Mouse (Mus musculus): Measurements from ENCODE around the gene Nxnl1. TPM values are rescaled to one million over a fixed set of nuclear protein-coding genes. Genes with fewer than 3 reads are reported as not detected.

Gene Nxnl1
- polyA plus RNA-seq, 1 experiment, result 0.02 TPM

DNA sequence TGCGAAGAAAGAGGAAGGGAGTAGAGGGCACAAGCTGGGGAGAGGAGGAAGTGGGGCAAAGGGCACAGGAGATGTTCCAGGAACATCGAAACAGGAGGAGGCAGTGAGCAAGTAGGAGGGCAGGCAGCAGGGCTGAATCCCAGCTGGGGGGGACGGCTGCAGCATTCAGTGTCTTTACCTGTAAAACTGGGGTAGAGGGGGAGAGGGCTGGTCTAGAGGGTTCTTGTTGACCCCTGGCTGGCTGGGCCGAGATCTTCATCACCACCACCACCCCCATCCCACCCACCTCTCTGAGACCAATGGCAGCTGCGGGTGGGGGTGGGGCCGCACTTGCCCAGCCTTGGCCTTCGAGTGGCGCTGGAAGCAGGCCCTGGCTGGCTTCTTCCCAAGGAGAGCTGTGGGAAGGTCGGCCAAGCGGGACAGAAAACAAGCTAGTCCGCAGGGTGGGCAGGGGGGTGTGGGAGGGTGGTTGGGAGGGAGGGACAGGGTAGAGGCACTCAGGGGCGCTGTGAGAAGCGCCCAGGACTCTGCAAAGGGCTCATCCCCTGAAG lies 2.1 kb upstream of the Nxnl1 start, which contains the start of gene Slc27a1:
TSS of gene Slc27a1 (plus strand) at position 496 of the 551 bp plus-strand sequence.
- H3ac ChIP-seq (ENCODE audit: control insufficient read depth, insufficient read length, low read depth), result no peak within 1 kb of the TSS
- H3K36me3 ChIP-seq (ENCODE audit: control insufficient read depth, insufficient read depth), result no peaks in the 10 kb centered on the region
- no peaks in the 10 kb centered on the region for H3K79me3 ChIP-seq (ENCODE audit: low read depth)
- H3K79me2 ChIP-seq (ENCODE audit: control insufficient read depth, insufficient read depth), result no peaks in the 10 kb centered on the region
- TF ChIP-seq MAX (IDR thresholded peaks at IDR 0.05) (no peak), MYOG (IDR thresholded peaks at IDR 0.05; ENCODE audit: control insufficient read depth, extremely low read depth, insufficient read length) (no peak), CEBPB (IDR thresholded peaks at IDR 0.05; ENCODE audit: low read depth) (no peak), MYOD1 (IDR thresholded peaks at IDR 0.05; ENCODE audit: control insufficient read depth, insufficient read length, low read depth) (no peak), USF1 (IDR thresholded peaks at IDR 0.05; ENCODE audit: low read depth) (no peak)
- H3K4me3 ChIP-seq (ENCODE audit: insufficient read depth, poor library complexity, severe bottlenecking), result no peak within 1 kb of the TSS
- H3K27me3 ChIP-seq (ENCODE audit: control insufficient read depth, insufficient read depth, insufficient read length), result no peaks in the 10 kb centered on the region

DNA sequence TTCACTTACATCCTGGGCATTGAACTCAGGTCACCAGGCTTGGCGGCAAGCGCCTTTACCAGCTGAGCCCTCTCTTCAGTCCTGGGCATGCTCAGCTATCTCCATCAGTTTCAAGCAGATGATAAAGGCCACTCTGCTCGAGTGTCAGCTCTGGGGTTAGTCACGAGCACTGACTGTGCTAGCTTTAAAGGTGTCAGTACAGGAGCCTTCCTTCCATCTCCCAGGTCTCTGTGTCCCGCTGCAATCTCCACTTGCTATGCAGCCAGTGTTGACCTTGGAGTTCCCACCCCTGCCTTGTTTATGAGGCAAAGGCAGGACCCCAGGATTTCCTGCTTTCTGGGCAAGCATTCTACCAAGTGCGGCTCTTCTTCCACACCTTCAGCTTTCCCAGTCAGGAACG lies 1.2 kb upstream of the Nxnl1 start:
- Histone ChIP-seq H3K27me3 (ENCODE audit: control insufficient read depth, insufficient read depth, insufficient read length) (no peaks in the 10 kb centered on the region), H3K36me3 (ENCODE audit: control insufficient read depth, insufficient read depth) (no peaks in the 10 kb centered on the region), H3ac (ENCODE audit: control insufficient read depth, insufficient read length, low read depth) (no peak overlapping the region), H3K79me3 (ENCODE audit: low read depth) (no peaks in the 10 kb centered on the region), H3K4me3 (ENCODE audit: insufficient read depth, poor library complexity, severe bottlenecking) (no peak overlapping the region), H3K79me2 (ENCODE audit: control insufficient read depth, insufficient read depth) (no peaks in the 10 kb centered on the region)
- TF ChIP-seq CEBPB (IDR thresholded peaks at IDR 0.05; ENCODE audit: low read depth), result no peak

DNA sequence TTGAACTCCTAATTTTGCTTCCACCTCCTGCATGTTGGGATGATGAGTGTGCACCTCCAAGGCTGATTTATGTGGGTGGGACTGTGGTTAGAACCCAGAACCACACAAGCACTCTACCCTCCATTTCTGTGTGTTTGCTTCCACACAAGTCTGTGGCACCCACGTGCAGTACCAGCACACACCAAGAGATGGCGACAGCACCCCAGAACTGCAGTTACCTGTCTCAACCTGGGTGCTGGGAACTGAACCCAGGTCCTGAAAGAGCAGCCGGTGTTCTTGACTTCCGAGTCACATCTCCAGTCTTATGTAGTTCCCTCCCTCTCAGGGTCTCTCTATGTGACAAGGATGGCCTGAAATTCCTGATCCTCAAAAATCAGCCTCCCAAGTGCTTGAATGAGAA lies 2.4 kb downstream of the Nxnl1 start:
- H3ac ChIP-seq (ENCODE audit: control insufficient read depth, insufficient read length, low read depth), result no peak overlapping the region
- no peak for TF ChIP-seq MAX (IDR thresholded peaks at IDR 0.05)
- TF ChIP-seq CTCF (IDR thresholded peaks at IDR 0.05; ENCODE audit: control insufficient read depth, insufficient read depth, insufficient read length), result no peak
- no peak for TF ChIP-seq FOSL1 (IDR thresholded peaks at IDR 0.05; ENCODE audit: insufficient read depth, low read length, poor library complexity, severe bottlenecking)
- no peak for TF ChIP-seq MYOG (IDR thresholded peaks at IDR 0.05; ENCODE audit: control insufficient read depth, extremely low read depth, insufficient read length)
- TF ChIP-seq CEBPB (IDR thresholded peaks at IDR 0.05; ENCODE audit: low read depth), result no peak
- TF ChIP-seq MYOD1 (IDR thresholded peaks at IDR 0.05; ENCODE audit: control insufficient read depth, insufficient read length, low read depth), result no peak
- TF ChIP-seq USF1 (IDR thresholded peaks at IDR 0.05; ENCODE audit: low read depth), result no peak
- H3K79me3 ChIP-seq (ENCODE audit: low read depth), result no peaks in the 10 kb centered on the region
- H3K36me3 ChIP-seq (ENCODE audit: control insufficient read depth, insufficient read depth), result no peaks in the 10 kb centered on the region
- H3K27me3 ChIP-seq (ENCODE audit: control insufficient read depth, insufficient read depth, insufficient read length), result no peaks in the 10 kb centered on the region
- H3K79me2 ChIP-seq (ENCODE audit: control insufficient read depth, insufficient read depth), result no peaks in the 10 kb centered on the region
- H3K4me3 ChIP-seq (ENCODE audit: insufficient read depth, poor library complexity, severe bottlenecking), result no peak overlapping the region

DNA sequence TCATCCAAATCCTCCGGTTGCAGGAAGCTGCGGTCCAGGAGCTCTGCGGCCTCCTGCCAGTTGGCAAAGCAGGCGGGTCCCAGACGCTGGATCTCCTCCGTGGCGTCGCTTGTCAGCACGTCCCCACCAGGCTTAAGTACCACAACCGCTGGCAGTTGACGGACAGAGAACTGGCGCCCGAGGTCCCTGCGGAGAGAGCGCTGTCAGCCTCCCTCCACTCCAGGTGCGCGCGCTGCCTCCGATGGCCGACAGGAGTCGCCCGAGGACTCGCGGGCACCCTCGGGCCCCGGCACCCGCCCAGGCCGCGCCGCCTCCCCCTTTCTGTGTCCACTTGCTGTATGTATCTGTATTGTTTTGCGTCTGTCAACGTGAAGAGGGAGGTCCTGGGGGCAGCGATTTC lies 3.6 kb downstream of the Nxnl1 start:
- no peaks in the 10 kb centered on the region for H3K79me3 ChIP-seq (ENCODE audit: low read depth)
- no peaks in the 10 kb centered on the region for H3K79me2 ChIP-seq (ENCODE audit: control insufficient read depth, insufficient read depth)
- TF ChIP-seq MYOG (IDR thresholded peaks at IDR 0.05; ENCODE audit: control insufficient read depth, extremely low read depth, insufficient read length) (no peak), CEBPB (IDR thresholded peaks at IDR 0.05; ENCODE audit: low read depth) (no peak), MAX (IDR thresholded peaks at IDR 0.05) (no peak), USF1 (IDR thresholded peaks at IDR 0.05; ENCODE audit: low read depth) (no peak), MYOD1 (IDR thresholded peaks at IDR 0.05; ENCODE audit: control insufficient read depth, insufficient read length, low read depth) (no peak), CTCF (IDR thresholded peaks at IDR 0.05; ENCODE audit: control insufficient read depth, insufficient read depth, insufficient read length) (peak; percentile 98)
- H3K4me3 ChIP-seq (ENCODE audit: insufficient read depth, poor library complexity, severe bottlenecking), result no peak overlapping the region
- peaks cover 10% of the 10 kb centered on the region for H3K27me3 ChIP-seq (ENCODE audit: control insufficient read depth, insufficient read depth, insufficient read length)
- no peak overlapping the region for H3ac ChIP-seq (ENCODE audit: control insufficient read depth, insufficient read length, low read depth)
- no peaks in the 10 kb centered on the region for H3K36me3 ChIP-seq (ENCODE audit: control insufficient read depth, insufficient read depth)

DNA sequence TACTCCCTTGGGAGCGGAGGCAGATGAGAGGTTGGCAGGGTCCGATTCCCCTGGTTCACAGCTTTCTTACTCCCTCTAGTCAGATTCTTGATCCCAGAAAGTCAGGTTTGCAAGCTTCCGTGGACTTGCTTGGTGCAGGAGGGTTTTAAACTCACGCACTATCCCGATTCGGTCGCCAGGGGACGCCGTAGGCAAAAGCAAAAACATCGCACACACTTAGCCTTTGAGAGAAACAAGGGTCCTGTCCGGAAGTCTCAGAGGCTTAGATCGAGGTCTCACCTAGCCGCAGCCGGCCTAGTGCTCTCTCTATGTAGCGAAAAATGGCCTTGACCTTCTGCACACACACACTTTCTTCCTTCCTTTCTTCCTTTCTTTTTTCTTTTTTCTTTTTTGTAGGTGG lies 5.0 kb downstream of the Nxnl1 start:
- Histone ChIP-seq H3ac (ENCODE audit: control insufficient read depth, insufficient read length, low read depth) (no peak overlapping the region), H3K79me3 (ENCODE audit: low read depth) (no peaks in the 10 kb centered on the region), H3K79me2 (ENCODE audit: control insufficient read depth, insufficient read depth) (no peaks in the 10 kb centered on the region), H3K4me3 (ENCODE audit: insufficient read depth, poor library complexity, severe bottlenecking) (no peak overlapping the region), H3K36me3 (ENCODE audit: control insufficient read depth, insufficient read depth) (no peaks in the 10 kb centered on the region), H3K27me3 (ENCODE audit: control insufficient read depth, insufficient read depth, insufficient read length) (peaks cover 19% of the 10 kb centered on the region)
- TF ChIP-seq FOSL1 (IDR thresholded peaks at IDR 0.05; ENCODE audit: insufficient read depth, low read length, poor library complexity, severe bottlenecking) (no peak), MYOD1 (IDR thresholded peaks at IDR 0.05; ENCODE audit: control insufficient read depth, insufficient read length, low read depth) (no peak), MAX (IDR thresholded peaks at IDR 0.05) (no peak), CEBPB (IDR thresholded peaks at IDR 0.05; ENCODE audit: low read depth) (no peak), USF1 (IDR thresholded peaks at IDR 0.05; ENCODE audit: low read depth) (no peak), CTCF (IDR thresholded peaks at IDR 0.05; ENCODE audit: control insufficient read depth, insufficient read depth, insufficient read length) (no peak), MYOG (IDR thresholded peaks at IDR 0.05; ENCODE audit: control insufficient read depth, extremely low read depth, insufficient read length) (no peak)

DNA sequence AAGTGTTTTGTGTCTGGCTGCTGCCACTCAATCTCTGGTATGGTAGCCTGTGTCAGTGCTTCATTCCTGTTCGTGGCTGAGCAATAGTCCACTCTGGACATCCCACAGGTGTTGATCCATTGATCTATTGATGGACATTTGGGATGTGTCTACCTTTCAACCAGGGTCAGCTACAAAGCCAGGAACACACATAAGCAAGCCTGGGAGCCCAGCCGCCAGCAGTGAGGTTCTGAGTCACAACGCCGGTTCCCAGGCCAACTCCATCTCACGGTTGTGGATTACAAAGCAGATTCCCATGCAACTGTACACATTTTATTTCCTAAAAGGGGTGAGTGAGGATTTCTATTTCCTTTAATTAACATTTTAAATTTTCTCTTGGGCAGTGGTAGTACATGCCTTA lies 5.6 kb downstream of the Nxnl1 start:
- H3K36me3 ChIP-seq (ENCODE audit: control insufficient read depth, insufficient read depth), result no peaks in the 10 kb centered on the region
- no peak overlapping the region for H3K4me3 ChIP-seq (ENCODE audit: insufficient read depth, poor library complexity, severe bottlenecking)
- no peak overlapping the region for H3ac ChIP-seq (ENCODE audit: control insufficient read depth, insufficient read length, low read depth)
- no peak for TF ChIP-seq MAX (IDR thresholded peaks at IDR 0.05)
- no peak for TF ChIP-seq MYOG (IDR thresholded peaks at IDR 0.05; ENCODE audit: control insufficient read depth, extremely low read depth, insufficient read length)
- H3K79me2 ChIP-seq (ENCODE audit: control insufficient read depth, insufficient read depth), result no peaks in the 10 kb centered on the region
- H3K79me3 ChIP-seq (ENCODE audit: low read depth), result no peaks in the 10 kb centered on the region
- peaks cover 21% of the 10 kb centered on the region for H3K27me3 ChIP-seq (ENCODE audit: control insufficient read depth, insufficient read depth, insufficient read length)

All from C2C12 (cell line).